Mouse (Mus musculus) limb, embryonic 11.5 days (tissue): Measurements from ENCODE around the gene Hist1h4m. TPM values are rescaled to one million over a fixed set of nuclear protein-coding genes. Genes with fewer than 3 reads are reported as not detected.
"Not testable (repeated sequence)": the region's sequence is repeated elsewhere in the genome, so short reads cannot be mapped to it uniquely, and the experiment has no call there.

Experiments used
- ATAC-seq: fragments of 200-750 bp; cut with Nextera tagmentation; 2 replicates; pipeline ENCODE4 v1.8.0; 2017; ENCODE audit warnings: low read depth; ENCODE audit not compliant: insufficient number of reproducible peaks, low FRiP score, low TSS enrichment
- DNase-seq: peaks from one replicate; pipeline ENCODE4 v3.0.0-alpha.2; 2015; ENCODE audit warnings: low spot score
- H3K27ac ChIP-seq: fragments of 300-500 bp; sonication (generic); replicated peaks from 2 replicates; pipeline ENCODE4 v1.5.1; 2014; ENCODE audit warnings: low read depth, mild to moderate bottlenecking, low read length
- H3K27me3 ChIP-seq: fragments of 300-500 bp; sonication (generic); 2 replicates; pipeline ENCODE4 v1.6.1; 2014; ENCODE audit warnings: mild to moderate bottlenecking, low read length, mixed read lengths; ENCODE audit not compliant: control insufficient read depth, insufficient read depth
- H3K36me3 ChIP-seq: fragments of 300-500 bp; sonication (generic); 2 replicates; pipeline ENCODE4 v1.6.1; 2014; ENCODE audit warnings: mild to moderate bottlenecking, low read length, moderate library complexity, mixed read lengths; ENCODE audit not compliant: control insufficient read depth, insufficient read depth
- H3K4me1 ChIP-seq: fragments of 300-500 bp; sonication (generic); 2 replicates; pipeline ENCODE4 v1.6.1; 2014; ENCODE audit warnings: low read length, mixed read lengths; ENCODE audit not compliant: control insufficient read depth, insufficient read depth
- H3K4me2 ChIP-seq: fragments of 300-500 bp; sonication (generic); 2 replicates; pipeline ENCODE4 v1.6.1; 2014; ENCODE audit warnings: low read depth, mild to moderate bottlenecking, moderate library complexity; ENCODE audit not compliant: severe bottlenecking
- H3K4me3 ChIP-seq: fragments of 300-500 bp; sonication (generic); 2 replicates; pipeline ENCODE4 v1.5.1; 2014; ENCODE audit warnings: low read depth, low read length
- H3K9ac ChIP-seq: fragments of 300-500 bp; sonication (generic); 2 replicates; pipeline ENCODE4 v1.6.1; 2014; ENCODE audit warnings: mild to moderate bottlenecking, low read length
- H3K9me3 ChIP-seq: fragments of 300-500 bp; sonication (generic); 2 replicates; pipeline ENCODE4 v1.6.1; 2016; ENCODE audit warnings: low read length; ENCODE audit not compliant: control insufficient read depth
- WGBS: fragments of 180-500 bp; shearing (Covaris S2); extraction: QIAGEN DNeasy Blood & Tissue Kit; methylation state at CpG from one replicate; pipeline ENCODE4 v1.1.7; 2014; 5-methylcytosine and 5-hydroxymethylcytosine counted together
- polyA plus RNA-seq: library from polyadenylated mRNA; unstranded; fragments of >200 nt; fragmentation: Nextera tagmentation; extraction: Ambion mirVana; gene quantifications from 2 replicates; pipeline ENCODE4 v1.2.1, GENCODE M21; 2014

The Hist1h4m gene
- polyA plus RNA-seq, 1 experiment from 2014 or later: not detected

DNA sequence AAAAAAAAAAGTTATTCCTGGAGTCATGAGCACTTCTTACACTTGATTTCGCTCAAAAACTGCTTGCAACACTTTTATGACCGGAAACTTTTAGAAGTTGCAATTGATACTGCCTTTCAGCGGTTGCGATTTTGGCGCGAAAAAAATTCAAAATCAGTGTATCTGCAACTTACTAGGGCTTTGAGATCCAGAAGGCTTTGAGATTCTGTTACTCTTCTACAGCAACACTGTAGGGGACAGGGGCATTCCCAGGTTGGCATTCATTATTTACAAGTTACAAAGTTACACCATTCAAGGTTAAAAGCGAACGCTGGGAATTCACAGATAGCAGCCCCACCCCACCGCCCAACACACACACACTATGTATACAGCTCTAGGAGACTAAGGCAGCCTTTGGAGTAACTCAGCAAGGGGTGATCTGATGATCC, 27.8 kb upstream of the Hist1h4m start:
- peak overlapping the region; percentile 50 for H3K4me2 ChIP-seq
- WGBS: 3% methylated on average over 9 of the region's 9 CpGs

DNA sequence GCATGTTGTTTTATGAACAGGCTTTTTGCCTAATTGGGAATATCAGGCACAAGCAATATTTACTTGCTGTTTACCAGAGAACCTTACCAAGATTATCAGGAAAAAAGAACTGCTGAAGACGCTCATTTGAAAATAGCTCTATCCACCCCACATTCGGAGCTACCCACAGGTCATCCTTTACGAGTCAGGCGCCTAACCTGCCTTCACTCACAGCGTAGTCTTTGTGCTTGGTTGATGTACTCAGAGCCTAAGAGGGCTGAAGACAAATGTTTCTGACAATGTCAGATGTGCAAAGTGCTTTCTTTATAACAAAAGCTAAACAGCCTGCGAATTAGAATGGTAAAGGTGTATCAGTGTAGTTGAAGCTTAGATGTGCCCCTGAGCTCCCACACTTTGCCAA, 27.2 kb upstream of the Hist1h4m start:
- H3K27me3 ChIP-seq: no peaks in the 10 kb centered on the region
- H3K9ac ChIP-seq: peak overlapping the region; percentile 35
- H3K4me1 ChIP-seq: peaks cover 8% of the 10 kb centered on the region; the same call in 1 of the 2 replicates
- no peaks in the 10 kb centered on the region for H3K9me3 ChIP-seq
- no peak overlapping the region for H3K4me3 ChIP-seq
- peak overlapping the region; percentile 50 for H3K4me2 ChIP-seq
- WGBS: 27% methylated on average over 6 of the region's 6 CpGs
- DNase-seq: peak; percentile 27
- peak overlapping the region; percentile 89 for H3K27ac ChIP-seq
- no peaks in the 10 kb centered on the region for H3K36me3 ChIP-seq
- ATAC-seq: no peak

More for the DNA sequence above, 27.8 kb upstream of the Hist1h4m start:
- Histone ChIP-seq H3K36me3 (no peaks in the 10 kb centered on the region), H3K9me3 (no peaks in the 10 kb centered on the region), H3K4me1 (peaks cover 8% of the 10 kb centered on the region; the same call in 1 of the 2 replicates), H3K4me3 (peak overlapping the region; percentile 36), H3K27ac (peak overlapping the region; percentile 89), H3K9ac (peak overlapping the region; percentile 35), H3K27me3 (no peaks in the 10 kb centered on the region)
- ATAC-seq (no peak), DNase-seq (peak; percentile 65)

DNA sequence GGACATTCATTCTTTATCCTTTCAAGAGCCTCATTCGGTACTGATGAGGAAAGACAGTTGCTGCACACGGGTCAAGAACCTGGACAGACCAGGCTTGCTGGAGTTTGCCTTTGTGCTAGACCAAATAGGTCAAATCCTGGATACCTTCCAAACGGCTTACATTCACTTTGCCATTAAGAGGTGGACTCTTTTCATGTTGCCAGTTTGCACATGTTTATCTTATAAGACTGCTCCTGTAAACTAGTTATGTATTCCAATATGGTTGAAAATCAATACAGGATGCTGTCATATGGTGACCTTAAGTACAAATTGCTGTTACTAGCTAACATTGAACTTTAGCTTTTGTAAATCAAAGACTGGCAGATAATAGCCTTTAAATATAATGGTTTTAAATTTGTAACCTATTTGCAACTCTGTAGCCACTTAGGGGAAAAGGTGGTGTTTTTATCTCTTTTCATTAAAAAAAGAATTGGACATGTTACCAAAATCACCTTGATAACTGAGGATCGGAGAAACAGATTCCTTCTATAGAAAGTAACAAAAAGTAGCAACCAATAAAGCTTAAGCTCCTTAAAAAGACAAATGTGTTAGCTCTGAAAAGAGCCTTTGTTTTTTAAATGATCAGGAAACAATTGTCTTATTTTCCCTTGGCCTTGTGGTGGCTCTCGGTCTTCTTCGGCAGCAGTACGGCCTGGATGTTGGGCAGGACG, 25.2 kb upstream of the Hist1h4m start:
- peak; percentile 69 for DNase-seq
- no peaks in the 10 kb centered on the region for H3K36me3 ChIP-seq
- peak overlapping the region; percentile 28 for H3K4me3 ChIP-seq
- H3K9ac ChIP-seq: peak overlapping the region; percentile 63
- peak overlapping the region; percentile 93 for H3K27ac ChIP-seq
- WGBS: 7% methylated on average over 8 of the region's 8 CpGs
- H3K4me2 ChIP-seq: peak overlapping the region; percentile 42
- no peaks in the 10 kb centered on the region for H3K27me3 ChIP-seq
- peaks cover 8% of the 10 kb centered on the region; the same call in 1 of the 2 replicates for H3K4me1 ChIP-seq
- ATAC-seq: no peak
- H3K9me3 ChIP-seq: no peaks in the 10 kb centered on the region

DNA sequence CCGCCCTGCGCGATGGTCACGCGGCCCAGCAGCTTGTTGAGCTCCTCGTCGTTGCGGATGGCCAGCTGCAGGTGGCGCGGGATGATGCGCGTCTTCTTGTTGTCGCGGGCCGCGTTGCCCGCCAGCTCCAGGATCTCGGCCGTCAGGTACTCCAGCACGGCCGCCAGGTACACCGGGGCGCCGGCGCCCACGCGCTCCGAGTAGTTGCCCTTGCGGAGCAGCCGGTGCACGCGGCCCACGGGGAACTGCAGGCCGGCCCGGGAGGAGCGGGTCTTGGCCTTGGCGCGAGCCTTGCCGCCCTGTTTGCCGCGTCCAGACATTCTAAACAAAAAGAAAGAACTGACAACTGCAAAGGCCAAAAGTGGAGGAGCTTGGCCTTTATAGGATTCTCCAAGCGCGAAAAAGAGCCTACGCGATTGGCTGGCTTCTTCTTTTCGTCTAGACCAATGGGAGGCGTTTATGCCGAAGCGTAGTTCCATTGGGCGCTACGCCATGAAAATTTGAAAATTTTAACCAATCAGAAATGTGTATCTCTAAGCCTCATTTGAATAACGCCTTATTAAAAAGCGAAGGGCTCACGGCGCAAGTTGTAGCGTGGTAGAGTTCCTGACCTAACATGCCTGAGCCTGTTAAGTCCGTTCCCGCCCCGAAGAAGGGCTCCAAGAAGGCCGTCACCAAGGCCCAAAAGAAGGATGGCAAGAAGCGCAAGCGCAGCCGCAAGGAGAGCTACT, 24.5 kb upstream of the Hist1h4m start, which contains the start of the genes Hist1h2an and Hist1h2bp:
Gene Hist1h2an (minus strand): TSS at position 320 of the 731 bp plus-strand sequence.
Gene Hist1h2bp (plus strand): TSS at position 563 of the 731 bp plus-strand sequence.
- Histone ChIP-seq H3K27ac (peak within 1 kb of the TSS; percentile 93), H3K9ac (peak within 1 kb of the TSS; percentile 63), H3K4me2 (peak within 1 kb of the TSS; percentile 45), H3K4me3 (peak within 1 kb of the TSS; percentile 28)
- ATAC-seq (peak; percentile 95), DNase-seq (peak; percentile 92)
- H3K9me3 ChIP-seq, H3K36me3 ChIP-seq, H3K4me1 ChIP-seq, H3K27me3 ChIP-seq: not testable (repeated sequence)
- under 1% methylated on average over 32 of the region's 63 CpGs for WGBS

DNA sequence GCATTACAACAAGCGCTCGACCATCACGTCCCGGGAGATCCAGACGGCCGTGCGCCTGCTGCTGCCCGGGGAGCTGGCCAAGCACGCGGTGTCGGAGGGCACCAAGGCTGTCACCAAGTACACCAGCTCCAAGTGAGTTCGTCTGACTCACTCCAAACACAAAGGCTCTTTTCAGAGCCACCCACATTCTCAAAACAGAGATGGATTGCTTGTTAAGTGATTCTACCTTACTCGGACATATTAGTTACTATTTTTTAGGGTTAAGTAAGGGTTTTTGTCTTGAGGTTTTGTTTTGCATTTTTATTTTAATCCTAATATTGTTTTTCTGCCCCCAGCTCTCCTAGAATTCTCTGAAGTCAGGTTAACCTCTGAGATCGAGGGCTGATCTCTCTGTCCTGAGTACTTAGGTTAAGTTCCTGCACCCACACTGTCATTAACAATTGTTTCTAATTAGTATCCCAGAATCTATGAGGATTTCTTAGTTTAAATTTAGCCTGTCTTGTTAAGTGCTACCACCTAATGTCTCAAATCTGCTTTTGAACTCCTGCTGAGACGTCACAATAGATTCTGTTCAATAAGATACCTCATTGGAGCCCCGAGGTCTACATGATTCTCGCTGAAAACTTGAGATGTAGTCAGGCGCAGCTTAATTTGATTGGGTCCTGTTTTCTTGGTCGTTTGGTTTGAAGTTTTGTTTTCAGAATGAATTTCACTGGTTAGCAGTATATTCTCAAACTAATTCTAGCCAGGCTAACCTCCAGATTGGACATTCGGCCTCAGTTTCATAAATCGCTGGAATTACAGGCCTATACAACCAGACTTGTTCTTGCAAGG, 23.6 kb upstream of the Hist1h4m start:
- no peaks in the 10 kb centered on the region for H3K27me3 ChIP-seq
- no peaks in the 10 kb centered on the region for H3K9me3 ChIP-seq
- H3K4me2 ChIP-seq: peak overlapping the region; percentile 45
- H3K4me1 ChIP-seq: peaks cover 8% of the 10 kb centered on the region; the same call in 1 of the 2 replicates
- ATAC-seq: no peak
- H3K36me3 ChIP-seq: no peaks in the 10 kb centered on the region
- WGBS: 17% methylated on average over 14 of the region's 21 CpGs
- H3K4me3 ChIP-seq: peak overlapping the region; percentile 15; the same call in 1 of the 2 replicates
- DNase-seq: peak; percentile 54
- peak overlapping the region; percentile 52 for H3K9ac ChIP-seq
- H3K27ac ChIP-seq: peak overlapping the region; percentile 93

DNA sequence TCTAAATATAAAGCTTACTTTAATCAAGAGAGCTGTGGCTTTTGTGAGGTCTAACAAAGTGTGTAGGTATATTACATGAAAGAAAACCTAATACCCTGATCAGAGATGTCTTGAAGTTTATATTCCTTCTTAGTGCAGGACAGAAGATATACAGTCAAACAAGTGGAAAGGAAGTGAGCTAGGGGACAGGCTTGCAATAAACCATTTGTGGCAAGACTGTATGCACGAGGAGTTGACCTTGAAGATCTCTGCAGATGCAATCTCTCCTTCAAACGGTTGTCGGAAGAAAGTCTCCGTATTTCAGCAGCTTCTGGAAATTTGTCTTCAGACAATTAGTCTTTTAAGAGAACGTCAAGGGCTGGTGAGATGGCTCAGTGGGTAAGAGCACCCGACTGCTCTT, 21.6 kb upstream of the Hist1h4m start:
- WGBS: 53% methylated on average over 6 of the region's 6 CpGs
- H3K4me1 ChIP-seq: 0 out of 2 replicates have a peak, but pooled peaks cover 2% of the 10 kb centered on the region
- no peaks in the 10 kb centered on the region for H3K9me3 ChIP-seq
- no peaks in the 10 kb centered on the region for H3K36me3 ChIP-seq
- ATAC-seq: no peak
- no peak overlapping the region for H3K4me2 ChIP-seq
- no peak overlapping the region for H3K4me3 ChIP-seq
- no peak for DNase-seq
- H3K9ac ChIP-seq: no peak overlapping the region
- H3K27ac ChIP-seq: no peak overlapping the region
- no peaks in the 10 kb centered on the region for H3K27me3 ChIP-seq

DNA sequence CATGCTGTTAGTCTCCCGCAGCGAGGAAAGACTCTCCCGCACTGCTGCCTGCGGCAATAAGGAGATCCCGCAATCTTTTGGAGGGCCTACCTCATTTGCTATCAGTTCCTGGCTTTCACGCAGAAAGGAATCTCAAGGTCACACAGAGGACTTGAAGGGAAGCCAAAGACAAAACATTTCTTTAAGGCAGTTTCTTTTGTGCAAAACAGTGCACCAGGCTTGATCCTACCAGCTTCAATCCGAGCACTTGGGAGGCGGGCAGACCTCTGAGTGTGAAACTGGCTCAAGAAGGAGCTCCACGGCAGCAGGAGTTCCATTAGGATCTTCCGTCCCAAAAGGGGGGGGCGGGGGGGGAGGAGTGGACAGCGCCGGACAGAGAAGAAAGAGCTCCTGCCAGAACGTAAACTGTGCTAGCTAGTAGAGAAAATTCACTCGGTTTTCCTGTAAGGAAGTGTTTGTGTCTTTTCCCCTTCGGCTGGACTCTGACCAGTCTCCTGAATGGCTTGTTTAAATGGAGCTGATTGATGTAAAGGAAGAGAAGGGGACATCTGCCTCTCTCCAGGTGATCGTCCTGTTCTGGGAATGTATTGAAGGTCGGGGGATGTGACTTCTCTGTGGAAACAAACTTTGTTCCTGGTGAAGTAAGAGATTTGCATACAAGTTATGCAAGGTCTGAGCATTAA, 20.8 kb upstream of the Hist1h4m start:
- Histone ChIP-seq H3K9me3 (no peaks in the 10 kb centered on the region), H3K9ac (0 out of 2 replicates have a peak overlapping the region, but pooled peaks have one; percentile 3), H3K4me2 (peak overlapping the region; percentile 8; the same call in 1 of the 2 replicates), H3K4me1 (0 out of 2 replicates have a peak, but pooled peaks cover 2% of the 10 kb centered on the region), H3K36me3 (no peaks in the 10 kb centered on the region), H3K27ac (no peak overlapping the region), H3K4me3 (no peak overlapping the region), H3K27me3 (no peaks in the 10 kb centered on the region)
- ATAC-seq: no peak
- WGBS: 10% methylated on average over 18 of the region's 18 CpGs
- DNase-seq: peak; percentile 38
